Mouse (Mus musculus): ENCODE measurements around the gene Cyp27a1.

Cyp27a1 gene

DNA sequence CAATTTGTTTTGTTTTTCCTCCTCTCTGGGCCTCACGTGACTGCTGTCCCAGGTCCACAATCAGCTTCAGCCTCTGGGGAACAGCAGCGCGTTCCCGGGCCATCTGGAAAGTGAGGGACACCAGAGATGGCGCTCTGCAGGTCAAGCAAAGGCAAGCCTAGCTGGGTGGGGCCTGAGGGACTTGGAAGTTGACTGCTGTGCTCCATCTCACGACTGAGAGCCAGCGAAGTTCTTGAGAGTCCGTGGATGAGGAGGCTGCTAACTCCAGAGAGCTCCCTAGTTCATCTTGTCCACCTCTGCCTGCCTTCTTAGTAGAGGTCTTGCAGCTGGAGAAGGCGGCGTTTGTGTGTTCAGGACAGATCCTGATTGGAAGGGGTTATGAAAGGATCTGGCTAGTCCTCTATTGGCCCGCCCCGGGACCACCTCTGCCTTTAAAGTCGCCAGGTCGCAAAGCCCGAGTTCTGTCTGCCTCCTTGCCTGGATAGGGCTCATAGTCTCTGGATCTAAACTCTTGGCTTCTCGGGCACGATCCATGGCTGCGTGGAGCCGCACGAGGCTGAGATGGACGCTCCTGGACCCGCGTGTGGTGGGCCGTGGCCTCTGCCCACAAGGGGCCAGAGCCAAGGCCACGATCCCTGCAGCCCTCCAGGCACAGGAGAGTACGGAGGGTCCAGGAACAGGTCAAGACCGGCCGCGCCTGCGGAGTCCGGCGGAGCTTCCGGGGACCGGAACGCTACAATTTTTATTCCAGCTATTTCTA is at the start of gene Cyp27a1:
Cyp27a1 (plus strand) TSS at position 476 of the 760 bp plus-strand sequence.
- peak; percentile 63 to 80 for DNase-seq (ENCODE audit: low spot score in 2 of 2)

DNA sequence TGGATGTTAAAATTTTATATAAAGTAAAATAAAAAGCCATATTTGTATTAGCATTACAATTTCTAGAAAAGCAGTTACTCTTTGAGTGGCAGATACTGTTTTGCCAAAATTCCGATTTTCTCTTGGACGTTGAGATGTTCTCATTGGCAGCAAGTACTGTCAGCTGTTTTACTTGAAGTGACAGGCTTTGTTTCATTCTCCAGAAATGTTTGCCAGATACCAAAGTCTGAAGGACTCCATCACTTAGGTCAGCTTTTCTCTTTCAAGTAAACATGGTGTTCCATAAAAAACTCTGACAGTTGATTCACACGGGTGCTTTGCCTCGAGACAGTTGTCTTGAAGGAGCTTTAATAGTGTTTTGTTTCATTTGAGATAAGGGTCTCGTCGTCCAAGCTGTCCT is 48.2 kb upstream of the Cyp27a1 start:
- DNase-seq (ENCODE audit: low spot score in 2 of 2) = no peak

DNA sequence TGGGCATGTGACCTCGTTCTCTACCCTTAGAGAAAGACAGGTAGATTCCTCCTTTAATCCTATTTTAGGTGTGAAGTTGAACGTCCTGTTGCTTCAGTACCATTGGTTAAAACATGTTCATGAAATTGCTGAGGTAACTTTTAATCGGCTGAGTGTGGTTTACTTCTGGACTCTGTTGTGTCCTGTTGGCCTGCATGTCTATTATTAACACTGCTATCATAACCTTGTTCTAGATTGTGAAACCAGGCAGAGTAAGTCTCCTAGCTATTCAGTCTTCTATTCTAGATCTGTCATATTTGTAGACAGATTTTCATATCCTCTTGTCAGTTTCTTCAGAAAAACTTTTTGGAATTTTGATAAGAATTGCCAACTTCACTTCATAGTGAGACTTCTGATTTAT is 45.0 kb upstream of the Cyp27a1 start:
- DNase-seq (ENCODE audit: low spot score in 2 of 2) = no peak

DNA sequence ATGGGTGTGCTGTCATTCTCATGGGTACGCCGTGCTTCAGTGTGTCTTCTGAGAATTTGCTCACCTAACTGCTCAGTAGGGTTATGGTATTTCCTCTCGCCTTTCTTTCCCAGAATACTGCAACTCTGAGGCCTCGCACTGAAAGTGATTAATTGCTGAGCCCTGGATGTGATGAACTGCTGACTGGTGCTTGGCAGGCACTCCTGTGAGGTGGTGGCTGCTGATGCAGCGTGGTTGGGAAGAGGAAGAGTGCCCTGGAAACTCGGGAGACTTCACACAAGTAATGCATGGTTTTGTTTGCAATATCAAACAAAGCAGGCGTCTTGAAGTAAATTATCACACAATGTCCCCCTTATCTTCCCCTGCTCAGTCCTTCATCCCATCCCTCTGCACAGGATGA is 40.6 kb upstream of the Cyp27a1 start:
- DNase-seq (ENCODE audit: low spot score in 2 of 2) = no peak

DNA sequence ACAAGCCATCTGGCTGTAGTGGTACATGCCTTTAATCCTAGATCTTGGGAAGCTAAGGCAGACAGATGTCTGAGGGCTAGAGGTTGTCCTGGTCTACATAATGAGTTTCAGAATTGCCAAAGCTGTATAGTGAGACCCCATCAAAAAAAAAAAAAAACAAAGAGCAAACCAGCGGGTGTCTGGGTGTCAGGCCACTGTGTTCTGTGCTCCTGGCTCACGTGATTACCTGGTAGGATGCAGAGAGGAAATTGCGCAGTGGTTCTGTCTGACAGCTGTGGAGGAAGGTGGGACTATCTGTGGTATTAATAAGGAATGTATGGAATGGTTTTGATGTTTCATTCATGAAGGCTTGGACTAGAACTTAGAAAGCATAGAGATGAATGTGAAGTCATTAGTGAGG is 36.5 kb upstream of the Cyp27a1 start:
- no peak for DNase-seq (ENCODE audit: low spot score in 2 of 2)

DNA sequence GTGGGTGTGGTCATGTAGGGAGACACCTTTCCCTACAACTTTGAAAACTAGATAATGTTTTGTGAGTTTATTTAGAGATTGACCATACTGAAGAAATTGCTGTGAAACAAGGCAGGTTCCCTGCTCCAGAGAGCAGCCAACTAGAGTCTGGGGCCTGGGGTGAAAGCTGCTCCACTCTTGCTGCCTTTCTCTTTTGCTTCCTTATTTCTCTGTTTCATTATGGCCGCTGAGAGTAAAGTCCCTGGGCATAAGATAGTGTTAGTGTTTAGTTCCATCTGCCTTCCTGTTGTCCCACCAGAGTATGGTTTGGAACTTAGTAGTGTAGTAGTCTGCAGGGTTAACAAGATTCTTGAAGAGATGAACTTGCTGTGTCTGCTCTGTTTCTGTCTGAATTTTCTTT is 35.5 kb upstream of the Cyp27a1 start:
- no peak for DNase-seq (ENCODE audit: low spot score in 2 of 2)

DNA sequence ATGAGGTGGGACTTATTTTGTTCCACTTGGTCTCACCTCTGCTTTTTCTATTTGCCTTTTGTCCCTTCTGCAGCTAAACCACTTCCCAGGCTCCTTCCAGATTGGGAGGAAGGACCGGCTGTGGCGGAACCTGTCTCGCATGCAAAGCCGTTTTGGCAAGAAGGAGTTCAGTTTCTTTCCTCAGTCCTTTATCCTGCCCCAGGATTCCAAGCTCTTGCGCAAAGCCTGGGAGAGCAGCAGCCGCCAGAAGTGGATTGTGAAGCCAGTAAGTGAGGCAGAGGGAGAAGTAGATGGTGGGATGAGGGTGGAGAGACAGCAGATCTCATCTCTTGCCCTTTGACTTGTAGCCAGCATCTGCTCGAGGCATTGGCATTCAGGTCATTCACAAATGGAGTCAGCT is 26.2 kb upstream of the Cyp27a1 start:
- DNase-seq (ENCODE audit: low spot score in 2 of 2) = no peak

DNA sequence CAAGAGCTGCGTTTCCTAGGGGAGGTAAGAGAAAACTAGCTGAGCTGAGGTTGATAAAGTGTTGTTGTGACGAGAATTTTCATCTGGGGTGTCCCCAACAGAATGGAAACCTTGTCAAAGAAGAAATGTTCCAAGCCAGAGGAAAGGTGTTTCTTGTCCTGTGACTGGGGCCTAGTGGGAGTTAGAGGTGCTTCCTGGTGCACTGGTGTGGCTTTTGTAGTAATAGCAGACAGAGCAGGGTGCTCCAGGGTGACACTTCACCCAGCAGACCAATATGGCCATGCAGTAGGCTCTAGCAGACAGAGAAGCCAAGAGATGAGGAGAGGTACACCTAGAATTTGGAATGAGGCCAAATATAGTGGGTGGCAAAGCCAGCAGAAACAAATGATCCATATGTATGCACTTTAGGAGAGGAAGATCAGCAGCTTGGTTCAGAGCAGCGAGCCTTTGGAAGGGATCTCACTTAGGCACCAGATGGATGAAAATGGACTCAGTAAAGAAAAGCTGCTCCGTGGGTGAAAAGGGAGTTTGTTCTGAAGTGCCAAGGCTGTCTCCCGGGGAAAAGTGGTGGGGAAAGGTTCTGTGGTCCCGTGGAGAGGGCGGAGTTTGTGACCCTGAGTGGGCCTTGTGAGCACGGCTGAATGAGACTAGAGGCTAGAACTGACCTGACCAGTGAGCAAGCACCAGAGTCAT is 19.3 kb upstream of the Cyp27a1 start:
- DNase-seq (ENCODE audit: low spot score in 2 of 2) = no peak

DNA sequence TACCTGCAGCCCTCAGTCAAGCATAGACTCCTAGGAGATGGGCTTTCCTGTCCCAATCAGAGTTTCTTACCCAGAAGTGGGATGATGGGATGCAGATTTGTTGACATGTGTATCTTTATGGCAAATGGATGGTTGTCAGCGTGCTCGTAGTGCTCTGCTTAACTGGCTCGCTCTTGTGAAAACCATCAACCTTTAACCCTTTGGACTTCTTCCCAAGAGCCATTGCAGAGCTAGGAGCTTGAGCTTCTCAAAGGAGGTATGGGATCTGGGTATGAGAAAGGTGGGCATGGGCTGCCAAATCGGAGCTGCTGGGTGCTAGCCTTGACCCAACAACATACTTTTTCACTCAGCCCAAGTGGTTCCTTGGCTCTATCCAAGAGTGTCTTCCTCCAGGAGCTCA is 17.5 kb upstream of the Cyp27a1 start:
- DNase-seq (ENCODE audit: low spot score in 2 of 2) = no peak

DNA sequence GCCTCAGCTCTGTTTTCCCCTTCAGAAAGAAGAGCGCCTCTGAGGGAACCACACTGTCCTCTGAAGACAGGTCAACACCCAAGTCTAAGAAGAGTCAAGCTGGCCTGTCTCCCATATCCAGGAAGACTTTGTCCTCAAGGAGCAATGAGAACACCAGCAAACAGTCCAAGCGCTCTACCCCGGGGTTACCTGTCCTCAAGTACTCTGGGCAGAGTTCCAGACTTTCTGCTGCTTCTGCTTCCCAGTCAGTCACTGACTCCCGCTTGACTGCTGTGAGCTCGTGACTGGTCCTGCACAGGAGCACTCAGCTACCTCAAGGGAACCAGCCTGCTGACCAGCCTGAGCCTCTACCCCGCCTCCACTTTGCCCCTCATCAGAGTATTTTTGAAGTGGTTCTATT is 16.0 kb upstream of the Cyp27a1 start:
- no peak for DNase-seq (ENCODE audit: low spot score in 2 of 2)

DNA sequence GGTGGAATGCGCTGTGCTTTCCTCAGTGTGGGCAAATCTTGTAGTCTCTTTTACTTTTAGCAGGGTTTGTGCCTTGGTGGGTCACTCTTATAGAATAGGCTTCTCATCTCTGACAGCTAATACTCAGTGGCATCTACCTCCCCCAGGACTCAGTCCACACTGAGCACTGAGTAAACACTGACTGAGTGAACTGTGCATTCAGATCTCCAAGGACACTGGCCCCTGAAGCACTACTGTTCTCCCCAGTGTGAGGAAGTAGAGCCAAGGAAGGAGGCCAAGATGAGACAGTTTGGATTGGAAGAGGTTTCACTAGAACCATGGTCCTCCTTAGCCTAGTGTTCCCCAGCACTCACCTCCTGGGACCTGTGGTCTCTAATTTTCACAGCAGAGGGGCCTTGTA is 15.0 kb upstream of the Cyp27a1 start:
- no peak for DNase-seq (ENCODE audit: low spot score in 2 of 2)

DNA sequence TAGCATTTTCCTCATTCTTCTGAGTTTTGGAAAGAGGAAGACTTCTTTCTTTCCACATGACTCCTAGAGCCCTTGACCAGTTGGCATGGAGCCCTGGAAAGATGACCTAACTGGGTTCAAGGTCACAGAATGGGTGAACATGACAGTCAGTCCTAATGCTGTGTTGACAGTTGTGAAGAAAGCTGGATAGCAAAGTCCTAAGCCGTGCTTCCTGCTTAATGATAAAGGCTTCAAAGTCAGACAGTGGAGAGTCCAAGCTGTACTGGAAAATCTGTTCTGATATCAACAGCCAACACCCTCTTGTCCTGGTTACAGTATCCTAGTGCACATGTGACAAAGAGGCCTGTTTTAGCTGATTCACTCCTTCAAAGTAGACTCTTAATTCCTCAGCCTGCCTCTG is 14.6 kb upstream of the Cyp27a1 start:
- peak in 1 of 2 experiments; percentile 20 for DNase-seq (ENCODE audit: low spot score in 2 of 2)

DNA sequence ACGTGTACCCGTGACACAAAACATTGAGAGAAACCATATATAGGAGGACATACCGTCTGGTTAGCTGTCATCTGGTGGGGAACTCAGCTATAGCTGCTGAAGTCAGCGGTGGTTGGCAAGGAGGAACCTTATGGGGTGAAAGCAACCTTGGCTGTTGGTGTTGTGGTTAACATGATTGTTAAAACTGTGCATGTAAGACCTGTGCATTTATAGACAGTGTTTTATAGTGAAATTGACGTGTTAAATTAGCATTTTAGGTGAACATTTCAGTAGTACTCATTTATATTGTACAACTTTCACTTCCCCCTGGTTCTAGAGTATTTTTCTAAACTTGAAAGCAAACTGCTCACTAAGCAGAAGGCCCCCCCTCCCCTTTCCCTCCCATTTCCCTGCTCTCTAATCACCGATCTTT is 11.2 kb upstream of the Cyp27a1 start:
- DNase-seq (ENCODE audit: low spot score in 2 of 2) = no peak

DNA sequence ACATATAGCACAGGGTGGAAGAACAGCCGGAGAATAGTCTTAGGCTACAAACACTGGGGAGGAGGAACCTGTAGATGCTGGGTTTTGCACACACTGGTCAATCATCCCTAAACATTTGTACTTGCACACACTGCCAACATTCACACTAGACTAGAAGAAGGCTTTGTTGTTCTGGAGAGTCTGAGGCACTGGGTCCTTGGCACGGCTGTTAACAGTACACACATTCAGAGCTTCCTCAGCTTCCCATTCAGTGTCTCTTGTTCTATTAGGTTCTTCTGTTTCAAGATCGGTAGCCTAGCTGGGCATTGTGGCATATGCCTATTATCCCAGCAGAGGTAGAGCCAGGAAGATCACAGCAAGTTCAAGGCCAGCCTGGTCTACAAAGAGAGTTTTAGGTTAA is 9.2 kb upstream of the Cyp27a1 start:
- no peak for DNase-seq (ENCODE audit: low spot score in 2 of 2)

DNA sequence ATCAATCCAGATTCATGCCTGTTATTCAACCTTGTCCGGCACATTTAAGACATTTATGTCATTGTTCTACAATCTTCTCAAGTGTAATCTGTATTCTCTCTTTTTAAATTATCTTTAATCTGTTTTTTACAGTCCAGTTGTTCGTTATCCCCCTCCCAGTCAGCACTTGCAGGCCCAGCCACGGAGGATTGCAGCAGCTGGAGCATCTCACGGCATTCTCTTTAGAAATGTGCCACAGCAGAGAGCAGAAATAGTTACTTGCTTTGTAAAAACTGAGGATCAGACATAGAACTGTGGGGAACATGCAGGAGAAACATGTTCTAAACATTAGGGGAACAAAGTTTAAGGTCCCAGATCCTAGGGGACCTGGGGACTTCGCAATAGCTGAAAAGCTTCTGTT is 8.4 kb upstream of the Cyp27a1 start:
- no peak for DNase-seq (ENCODE audit: low spot score in 2 of 2)

DNA sequence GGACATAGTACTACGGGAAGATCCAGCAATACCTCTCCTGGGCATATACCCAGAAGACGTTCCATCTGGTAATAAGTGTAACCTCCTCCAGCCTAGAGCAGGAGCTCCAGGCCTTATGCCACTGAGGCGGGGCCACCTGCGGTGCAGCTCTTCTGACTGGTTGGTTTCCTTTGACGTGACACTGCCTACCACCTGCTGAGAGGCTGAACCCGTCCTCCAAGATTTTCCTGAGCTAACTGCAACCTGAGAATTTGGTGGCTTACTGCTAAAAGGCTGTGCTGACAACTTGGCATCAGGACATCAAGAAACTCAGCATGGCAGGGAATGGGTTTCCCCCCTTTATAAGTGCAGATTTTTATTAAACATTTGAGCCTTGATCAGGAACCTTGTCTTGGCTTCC is 3.8 kb upstream of the Cyp27a1 start:
- no peak for DNase-seq (ENCODE audit: low spot score in 2 of 2)

DNA sequence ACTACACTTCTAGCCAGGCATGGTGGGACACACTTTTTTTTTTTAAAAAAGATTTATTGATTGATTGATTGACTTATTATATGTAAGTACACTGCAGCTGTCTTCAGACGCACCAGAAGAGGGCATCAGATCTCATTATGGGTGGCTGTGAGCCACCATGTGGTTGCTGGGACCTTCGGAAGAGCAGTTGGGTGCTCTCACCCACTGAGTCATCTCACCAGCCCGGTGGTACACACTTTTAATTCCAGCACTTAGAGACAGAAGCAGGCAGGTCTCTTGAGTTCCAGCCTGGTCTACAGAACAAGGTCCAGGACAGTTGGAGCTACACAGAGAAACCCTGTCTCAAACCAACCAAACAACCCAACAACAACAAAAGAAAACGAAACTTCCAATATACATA is 1.3 kb upstream of the Cyp27a1 start:
- no peak for DNase-seq (ENCODE audit: low spot score in 2 of 2)

DNA sequence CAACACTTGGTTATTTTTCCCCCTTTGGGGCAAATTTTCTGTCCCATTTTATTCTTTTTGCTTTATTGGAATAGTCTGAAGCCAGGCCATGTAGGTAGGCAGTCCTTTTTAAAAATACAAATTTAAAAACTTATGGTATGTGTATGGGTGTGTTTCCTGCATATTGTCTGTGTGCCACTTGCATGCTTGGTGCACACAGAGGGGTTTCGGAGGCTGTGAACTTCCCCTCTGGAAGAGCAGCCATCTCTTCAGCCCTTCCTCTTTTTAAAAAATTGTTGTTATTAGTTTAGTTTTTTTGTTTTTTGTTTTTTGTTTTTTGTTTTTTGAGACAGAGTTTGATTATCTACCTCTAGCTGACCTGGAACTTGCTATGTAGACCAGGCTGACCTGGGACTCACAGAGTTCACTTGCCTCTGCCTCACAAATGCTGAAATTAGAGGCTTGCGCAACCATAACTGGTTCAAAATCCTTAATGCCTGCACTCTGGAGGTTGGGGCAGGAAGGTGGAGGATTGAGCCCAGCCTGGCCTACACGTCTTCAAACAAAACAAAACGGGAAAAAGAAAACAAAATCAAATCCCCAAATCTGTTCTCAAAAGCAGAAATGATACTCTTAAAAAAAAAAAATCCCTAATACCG is 794 bp upstream of the Cyp27a1 start:
- no peak for DNase-seq (ENCODE audit: low spot score in 2 of 2)

DNA sequence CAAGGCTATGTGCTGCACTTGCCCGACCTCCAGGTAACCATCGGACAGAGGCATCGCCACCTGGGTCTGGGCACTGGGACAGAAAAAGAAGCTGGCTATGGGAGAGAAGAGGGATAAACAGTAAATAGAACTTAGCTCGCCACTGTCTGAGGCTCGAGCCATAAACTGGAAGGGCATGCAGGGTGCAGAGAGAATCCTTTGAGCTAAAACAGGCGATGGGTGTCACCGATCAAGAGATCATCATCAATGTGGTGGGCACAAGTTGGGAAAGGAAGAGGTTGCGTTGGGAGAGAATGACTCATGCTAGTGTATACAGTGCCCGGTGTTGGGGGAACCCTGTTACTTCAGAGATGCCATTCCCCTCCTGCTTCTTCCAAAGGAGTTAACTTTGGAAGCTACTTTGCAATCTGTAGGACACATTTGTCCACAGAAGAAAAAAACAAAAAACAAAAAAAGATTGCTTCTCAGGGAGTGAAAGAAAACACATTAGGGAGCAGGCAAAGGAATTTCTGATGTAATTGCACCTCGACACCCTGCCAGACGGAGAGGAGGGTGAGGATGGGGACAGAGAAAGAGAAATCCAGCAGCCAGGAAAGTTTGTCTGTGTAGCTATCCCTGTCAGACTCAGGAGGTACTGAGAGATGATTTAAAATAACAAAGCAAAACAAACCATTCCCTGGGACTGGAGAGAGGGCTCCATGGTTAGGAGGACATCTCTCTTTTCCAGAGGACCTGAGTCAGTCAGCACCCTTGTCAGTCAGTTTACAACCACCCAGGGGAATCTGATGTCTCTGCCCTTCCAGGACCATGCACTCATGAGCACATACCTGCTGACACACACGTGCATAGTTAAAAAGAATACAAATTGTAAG is 721 bp downstream of the Cyp27a1 start:
- no peak for DNase-seq (ENCODE audit: low spot score in 2 of 2)

DNA sequence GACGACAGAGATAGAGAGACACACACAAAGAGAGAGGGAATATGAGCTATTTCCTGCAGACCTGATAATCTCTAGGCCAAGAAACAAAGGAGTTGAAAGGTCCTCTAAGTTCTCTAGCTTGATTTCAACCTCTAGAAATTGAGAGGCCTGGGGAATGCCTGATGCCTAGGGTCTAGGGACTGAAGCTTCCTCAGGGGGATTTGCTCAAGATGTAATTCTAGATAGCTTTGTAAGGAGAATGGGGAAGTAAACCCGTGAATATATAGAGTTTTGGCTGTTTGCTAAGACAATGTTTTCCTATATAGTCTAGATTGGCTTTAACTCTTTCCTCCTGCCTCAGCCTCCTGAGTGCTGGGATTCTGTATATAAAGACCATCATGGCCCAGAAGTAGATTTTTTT is 1.6 kb downstream of the Cyp27a1 start:
- no peak for DNase-seq (ENCODE audit: low spot score in 2 of 2)

DNA sequence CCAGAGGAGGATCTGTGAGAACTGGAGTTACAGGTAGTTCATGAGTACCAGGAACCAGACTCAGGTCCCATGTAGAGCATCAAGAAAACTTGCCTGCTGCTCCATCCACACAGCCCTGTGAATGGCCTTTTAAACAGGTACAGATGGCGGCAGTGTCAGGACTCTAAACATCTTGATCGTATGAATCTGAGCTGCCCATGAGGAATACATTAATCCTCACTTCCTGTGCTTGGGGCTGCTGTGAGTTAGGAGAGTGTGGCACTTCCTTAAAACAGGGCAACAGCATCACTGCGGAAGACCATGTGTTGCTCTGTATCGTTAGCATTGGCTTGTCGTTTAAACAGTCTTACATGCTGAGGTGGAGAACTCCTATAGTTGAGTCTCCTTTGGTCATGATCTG is 2.1 kb downstream of the Cyp27a1 start:
- DNase-seq (ENCODE audit: low spot score in 2 of 2) = no peak

DNA sequence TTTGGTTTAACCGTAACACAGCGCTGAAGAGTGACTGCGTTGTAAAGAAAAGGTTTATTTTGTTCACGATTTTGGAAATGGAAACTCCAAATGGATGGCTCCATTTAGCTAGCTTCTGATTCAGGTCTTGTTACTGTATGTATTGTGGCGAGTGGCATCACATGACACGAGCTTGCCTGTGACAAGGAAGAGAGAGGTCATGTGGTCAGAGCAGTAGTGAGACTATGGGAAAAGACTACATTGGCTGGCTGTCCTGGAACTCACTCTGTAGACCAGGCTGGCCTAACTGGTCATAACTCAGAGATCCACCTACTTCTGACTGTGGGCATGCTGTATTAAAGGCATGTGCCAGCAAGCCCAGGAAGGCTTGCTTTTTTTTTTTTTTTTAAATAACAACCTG is 2.5 kb downstream of the Cyp27a1 start:
- DNase-seq (ENCODE audit: low spot score in 2 of 2) = no peak
